Mouse (Mus musculus) yolk sac, embryonic 10.5 days (tissue): ENCODE results near the gene Trpc2.
"Not testable (repeated sequence)": the region's sequence is repeated elsewhere in the genome, so short reads cannot be mapped to it uniquely, and the experiment has no call there.

ENCODE experiments used
- DNase-seq: peaks from one replicate; pipeline ENCODE4 v3.0.0-alpha.2; 2017; ENCODE audit warnings: low spot score

Trpc2 gene

GRCm38 (mm10) chr7:102082816-102083215 is at the start of gene Trpc2:
Gene Trpc2, plus strand, starts transcription at chr7:102083116.
- DNase-seq: no peak

DNA sequence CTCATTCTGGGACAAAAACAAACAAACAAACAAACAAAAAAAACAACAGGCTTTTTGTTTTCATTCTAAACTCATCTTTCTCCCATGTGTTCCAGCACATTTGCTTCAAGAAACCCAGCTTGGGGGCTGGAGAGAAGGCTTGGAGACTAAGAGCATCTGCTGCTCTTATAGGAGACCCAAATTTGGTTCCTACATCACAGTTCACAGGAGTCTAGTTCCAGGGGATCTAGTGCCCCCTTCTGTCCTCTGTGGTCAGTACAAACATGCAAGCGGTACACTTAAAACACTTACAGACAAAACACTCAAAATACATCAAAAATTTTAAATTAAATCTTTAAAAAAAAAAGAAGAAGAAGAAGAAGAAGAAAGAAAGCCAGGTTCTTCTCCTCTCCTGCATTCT is 48.0 kb upstream of the Trpc2 start:
- no peak for DNase-seq

- no peak for DNase-seq
Measured at GRCm38 (mm10) chr7:102035534-102035933, 47.4 kb upstream of the Trpc2 start.

DNA sequence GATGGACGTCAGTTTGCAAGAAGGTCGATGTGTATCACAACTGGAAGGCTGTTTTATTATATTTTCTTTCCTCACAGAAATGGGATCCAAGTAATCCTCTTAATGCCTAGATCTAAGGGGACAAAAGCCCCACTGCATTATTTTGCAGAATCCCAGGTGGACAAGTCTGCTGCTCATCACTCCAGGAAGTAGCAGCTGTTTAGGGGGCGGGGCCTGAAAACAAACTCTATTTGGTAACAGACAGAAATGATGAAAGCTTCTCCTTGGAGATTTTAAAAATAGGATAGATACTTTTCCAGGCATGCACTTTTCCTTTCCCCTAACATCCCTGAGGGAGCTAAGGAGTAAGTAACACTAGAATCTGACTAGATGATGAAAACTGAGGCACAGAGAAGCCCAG is 45.6 kb upstream of the Trpc2 start:
- DNase-seq: no peak

- DNase-seq: no peak
Measured at GRCm38 (mm10) chr7:102042314-102042713, 40.6 kb upstream of the Trpc2 start.

DNA sequence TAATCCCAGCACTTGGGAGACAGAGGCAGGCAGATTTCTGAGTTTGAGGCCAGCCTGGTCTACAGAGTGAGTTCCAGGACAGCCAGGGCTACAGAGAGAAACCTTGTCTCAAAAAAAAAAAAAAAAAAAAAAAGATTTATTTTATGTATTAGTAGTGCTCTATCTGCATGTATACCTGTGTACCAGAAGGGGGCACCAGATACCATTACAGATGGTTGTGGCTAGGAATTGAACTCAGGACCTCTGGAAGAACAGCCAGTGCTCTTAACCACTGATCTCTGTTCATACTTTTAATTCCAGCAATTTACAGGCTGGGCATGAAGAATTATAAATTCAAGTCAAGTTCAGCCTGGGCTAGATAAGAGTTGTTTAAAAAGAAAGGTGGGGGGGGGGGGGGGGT is 34.4 kb upstream of the Trpc2 start:
- DNase-seq: not testable (repeated sequence)

DNA sequence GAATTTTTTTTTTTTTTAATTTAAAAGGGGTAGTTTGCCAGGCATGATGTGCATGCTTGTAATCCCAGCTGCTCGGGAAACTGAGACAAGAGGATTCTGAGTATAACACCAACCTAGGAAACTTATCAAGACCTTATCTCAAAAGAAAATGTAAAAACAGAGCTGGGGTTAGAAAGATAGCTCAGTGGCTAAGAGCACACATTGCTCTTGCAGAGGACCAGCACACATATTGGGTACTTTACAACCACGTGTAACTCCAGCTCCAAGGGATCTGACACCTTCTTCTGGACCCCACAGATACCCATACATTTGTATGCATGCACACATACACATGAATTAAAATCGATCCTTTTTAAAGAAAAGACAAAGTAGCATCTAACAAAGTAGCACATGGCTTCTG is 21.6 kb upstream of the Trpc2 start:
- no peak for DNase-seq

DNA sequence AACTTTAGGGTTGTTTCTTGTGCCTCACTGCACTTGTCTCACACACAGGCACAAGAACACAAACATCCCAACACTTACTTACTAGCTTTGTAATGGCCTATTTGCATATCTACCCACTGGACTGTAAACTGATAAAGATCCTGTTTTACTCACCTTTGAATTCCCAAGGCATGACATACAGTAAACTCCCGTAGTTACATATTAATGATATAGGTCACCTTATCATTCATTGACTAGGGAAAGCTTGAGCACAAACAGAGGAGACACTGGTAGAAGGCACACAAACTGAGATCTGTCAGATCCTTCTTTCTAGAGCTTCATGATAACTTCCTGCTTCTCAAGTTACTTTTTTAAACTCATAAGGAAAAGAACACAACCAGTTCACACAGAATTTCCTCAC is 20.7 kb upstream of the Trpc2 start:
- no peak for DNase-seq

GRCm38 (mm10) chr7:102063891-102064290 is 19.0 kb upstream of the Trpc2 start:
- DNase-seq: no peak

GRCm38 (mm10) chr7:102064655-102065045 is 18.3 kb upstream of the Trpc2 start:
- no peak for DNase-seq

DNA sequence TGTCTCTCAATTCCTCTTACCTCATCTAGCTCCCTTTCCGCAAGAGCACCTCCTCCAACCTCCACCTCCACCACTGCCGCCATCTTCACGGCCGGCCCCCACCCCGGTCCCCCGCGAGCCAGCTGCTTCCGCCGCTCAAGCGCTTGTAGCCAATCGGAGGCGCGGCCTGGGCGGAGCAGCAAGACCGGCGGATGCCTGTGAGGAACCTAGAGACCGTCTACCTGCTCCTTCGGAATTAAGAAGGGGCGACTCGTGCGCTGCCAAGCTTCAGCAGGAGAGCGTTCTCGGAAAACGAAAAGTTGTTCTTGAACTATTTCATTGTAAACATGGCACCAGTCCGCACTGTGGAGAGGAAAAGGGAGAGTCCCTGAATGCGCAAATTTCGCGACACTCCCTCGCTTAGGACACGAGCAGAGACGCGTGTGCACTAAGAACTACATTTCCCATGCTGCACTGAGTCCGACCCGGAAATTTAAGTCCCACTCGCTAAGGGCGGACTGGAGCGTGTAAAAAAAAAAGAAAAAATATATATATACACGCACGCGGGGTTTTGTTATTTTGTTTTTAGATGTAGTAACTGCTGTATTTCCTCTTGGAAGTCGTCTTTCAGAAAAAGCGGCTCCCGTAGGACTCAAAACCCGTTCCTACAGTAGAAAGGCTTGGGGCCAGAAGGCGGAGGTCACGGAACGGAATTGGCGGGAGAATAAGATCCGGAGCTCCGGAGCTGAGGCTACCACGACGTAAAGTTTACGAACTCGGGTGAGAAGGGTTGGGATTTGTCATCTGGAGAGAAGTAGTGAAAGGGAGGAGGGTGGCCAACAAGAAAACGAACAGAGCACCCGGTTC is 17.6 kb upstream of the Trpc2 start, which contains the start of the genes Rnf121, Xndc1 and Xntrpc:
TSS of gene Rnf121 (minus strand) at position 424 of the 846 bp plus-strand sequence.
TSS of gene Xndc1 (plus strand) at position 466 of the 846 bp plus-strand sequence.
TSS of gene Xntrpc (plus strand) at position 668 of the 846 bp plus-strand sequence.
- DNase-seq: peak; percentile 95

DNA sequence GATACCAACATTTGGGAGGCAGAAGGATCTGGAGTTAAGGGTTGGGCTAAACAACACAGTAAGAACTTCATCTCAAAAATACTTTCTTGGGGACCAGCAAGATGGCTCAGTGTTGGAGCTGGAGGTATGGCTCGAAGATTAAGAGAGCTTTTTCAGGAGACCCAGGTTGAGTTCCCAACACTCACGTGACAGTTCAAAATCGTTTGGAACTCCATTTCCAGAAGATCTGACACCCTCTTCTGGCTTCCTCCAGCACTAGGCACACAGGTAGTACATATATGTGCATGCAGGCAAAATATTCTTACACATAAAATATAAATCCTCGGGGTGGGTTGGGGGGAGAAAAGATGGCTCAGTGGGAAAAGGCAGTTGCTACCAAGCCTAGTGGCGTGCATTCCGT is 16.6 kb upstream of the Trpc2 start:
- DNase-seq: no peak

DNA sequence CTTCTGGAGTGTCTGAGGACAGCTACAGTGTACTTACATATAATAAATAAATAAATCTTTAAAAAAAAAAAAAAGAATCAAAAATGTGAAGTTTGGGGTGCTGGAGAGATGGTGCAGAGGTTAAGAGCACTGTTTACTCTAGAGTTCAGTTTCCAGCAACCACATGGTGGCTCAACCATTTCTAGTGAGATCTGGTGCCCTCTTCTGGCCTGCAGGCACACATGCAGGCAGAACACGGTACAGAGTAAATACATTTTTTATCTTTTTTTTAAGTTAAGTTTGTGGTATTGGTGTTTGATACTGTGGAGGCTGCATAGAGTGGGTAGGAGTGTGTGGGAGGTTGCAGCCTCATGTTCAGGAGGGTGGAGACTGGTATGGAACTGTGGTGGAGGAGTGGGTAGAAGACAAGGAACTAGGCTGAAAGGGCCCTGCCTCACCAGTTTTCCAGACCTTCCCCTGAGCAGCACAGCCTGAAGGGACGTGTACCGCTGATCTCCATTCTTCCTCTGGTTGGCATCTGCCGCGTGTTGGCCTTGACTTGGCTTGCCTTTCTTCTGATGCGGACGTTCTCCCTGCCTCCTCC is 6.1 kb upstream of the Trpc2 start:
- no peak for DNase-seq

GRCm38 (mm10) chr7:102078517-102078916 is 4.4 kb upstream of the Trpc2 start:
- DNase-seq: no peak

- no peak for DNase-seq
Measured at GRCm38 (mm10) chr7:102080311-102080710, 2.6 kb upstream of the Trpc2 start.

- DNase-seq: no peak
Measured at GRCm38 (mm10) chr7:102081784-102082183, 1.1 kb upstream of the Trpc2 start.

DNA sequence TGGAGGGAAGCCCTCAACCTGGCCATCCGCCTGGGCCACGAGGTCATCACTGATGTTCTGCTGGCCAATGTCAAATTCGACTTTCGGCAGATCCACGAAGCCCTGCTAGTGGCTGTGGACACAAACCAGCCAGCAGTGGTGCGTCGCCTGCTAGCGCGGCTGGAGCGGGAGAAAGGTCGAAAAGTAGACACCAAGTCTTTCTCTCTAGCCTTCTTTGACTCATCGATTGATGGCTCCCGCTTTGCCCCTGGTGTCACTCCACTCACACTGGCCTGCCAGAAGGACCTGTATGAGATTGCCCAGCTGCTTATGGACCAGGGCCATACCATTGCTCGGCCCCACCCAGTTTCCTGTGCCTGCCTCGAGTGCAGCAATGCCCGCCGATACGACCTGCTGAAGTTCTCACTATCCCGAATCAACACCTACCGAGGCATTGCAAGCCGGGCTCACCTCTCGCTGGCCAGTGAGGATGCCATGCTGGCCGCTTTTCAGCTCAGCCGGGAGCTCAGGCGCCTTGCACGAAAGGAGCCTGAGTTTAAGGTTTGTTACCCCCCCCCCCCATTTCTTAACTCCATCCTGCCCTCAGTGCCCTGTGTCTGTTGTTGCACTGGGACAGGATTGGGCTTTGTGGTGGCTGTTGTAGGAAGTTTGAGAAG is 1.3 kb downstream of the Trpc2 start:
- no peak for DNase-seq

DNA sequence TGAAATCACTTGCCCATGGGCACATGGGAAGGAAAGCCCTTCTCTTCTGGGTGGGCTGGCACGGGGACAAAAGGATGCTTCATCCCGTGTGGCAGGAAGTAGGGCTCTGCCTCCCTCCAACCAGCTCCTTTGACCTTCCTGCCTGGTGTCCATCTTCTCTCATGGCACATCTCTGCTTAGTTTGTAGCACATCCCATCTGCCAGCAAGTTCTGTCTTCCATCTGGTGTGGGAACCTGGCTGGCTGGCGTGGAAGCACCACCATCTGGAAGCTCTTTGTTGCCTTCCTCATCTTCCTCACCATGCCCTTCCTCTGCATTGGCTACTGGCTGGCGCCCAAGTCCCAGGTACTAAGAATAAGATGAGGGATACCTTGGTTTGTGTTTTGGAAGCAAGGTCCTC is 4.4 kb downstream of the Trpc2 start:
- no peak for DNase-seq

- DNase-seq: peak; percentile 56
Measured at GRCm38 (mm10) chr7:102099760-102100661, 17.1 kb downstream of the Trpc2 start.

- DNase-seq: no peak
Measured at GRCm38 (mm10) chr7:102100868-102101267, 18.0 kb downstream of the Trpc2 start.

DNA sequence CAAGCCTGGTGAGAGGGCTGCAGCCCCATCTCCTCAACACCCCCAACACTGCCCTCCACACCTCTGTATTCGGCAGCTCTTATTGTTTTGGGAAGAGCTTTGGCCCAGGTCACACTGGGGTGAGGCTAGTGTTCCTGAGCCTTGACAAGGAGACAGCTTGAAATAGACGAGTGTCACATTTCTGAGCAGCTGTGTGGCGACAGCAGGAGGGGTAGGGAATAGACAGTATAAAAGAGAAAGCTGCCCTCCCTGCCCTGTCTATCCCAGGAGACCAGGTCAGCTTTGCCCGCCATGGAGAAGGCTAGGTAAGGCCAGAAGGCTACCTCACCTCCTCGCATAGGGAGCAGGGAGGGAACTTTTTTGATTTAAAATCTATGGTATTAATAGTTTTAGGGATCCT is 18.6 kb downstream of the Trpc2 start, which contains the start of gene Art1:
TSS of gene Art1 (plus strand) at position 257 of the 400 bp plus-strand sequence.
- no peak for DNase-seq

- no peak for DNase-seq
Measured at GRCm38 (mm10) chr7:102102241-102102640, 19.3 kb downstream of the Trpc2 start.
